Mouse (Mus musculus) brain, embryonic 14.5 days (tissue): ENCODE measurements around the gene Aldh1l1.

Experiments
- CTCF ChIP-seq: fragments of 200-500 bp; IDR thresholded peaks from 2 replicates; pipeline ENCODE4 v1.5.1; 2012; ENCODE audit warnings: inconsistent platforms, mild to moderate bottlenecking, moderate library complexity, borderline replicate concordance; ENCODE audit not compliant: insufficient read depth, insufficient read length; ENCODE audit errors: extremely low read depth
- POLR2A ChIP-seq: fragments of 200-500 bp; IDR thresholded peaks from 2 replicates; pipeline ENCODE4 v1.6.1; 2012; ENCODE audit warnings: mild to moderate bottlenecking, inconsistent platforms, borderline replicate concordance; ENCODE audit not compliant: poor library complexity, insufficient read depth, insufficient read length, severe bottlenecking; ENCODE audit errors: extremely low read depth

DNA sequence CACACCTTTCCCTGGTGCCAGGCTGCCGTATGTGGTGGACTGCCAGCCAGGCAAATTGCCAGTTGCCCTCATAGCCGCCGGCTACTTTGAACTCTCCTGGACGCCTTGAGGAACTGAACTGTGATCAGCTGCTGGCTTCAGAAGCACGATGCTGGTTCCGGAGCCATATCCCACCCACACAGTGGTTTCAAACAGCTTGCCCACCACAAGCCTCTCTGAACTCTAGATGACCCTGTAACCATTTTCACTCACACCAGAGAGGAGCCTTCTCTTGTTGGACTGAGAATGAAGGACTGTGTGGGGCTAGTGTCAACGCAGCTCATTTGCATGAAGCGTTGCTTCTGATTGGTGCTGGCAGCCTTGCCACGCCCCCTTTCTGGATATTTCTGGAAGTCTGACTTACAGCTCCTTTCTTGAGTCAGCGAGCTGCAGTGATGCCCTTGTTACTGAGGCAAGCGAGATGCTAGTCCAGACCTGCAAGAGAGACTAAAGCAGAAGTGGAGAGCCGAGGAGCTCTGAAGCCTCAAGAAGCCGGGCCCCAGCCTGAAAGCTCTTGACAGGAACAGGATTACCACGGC is 9.2 kb upstream of the Aldh1l1 start:
- TF ChIP-seq CTCF: no peak
- no peak for TF ChIP-seq POLR2A
